Mouse (Mus musculus): Measurements from ENCODE around the gene Kank2. TPM values are rescaled to one million over a fixed set of nuclear protein-coding genes. Genes with fewer than 3 reads are reported as not detected.

Gene Kank2
- polyA plus RNA-seq, 1 experiment from 2014 or later = 19.9 TPM

DNA sequence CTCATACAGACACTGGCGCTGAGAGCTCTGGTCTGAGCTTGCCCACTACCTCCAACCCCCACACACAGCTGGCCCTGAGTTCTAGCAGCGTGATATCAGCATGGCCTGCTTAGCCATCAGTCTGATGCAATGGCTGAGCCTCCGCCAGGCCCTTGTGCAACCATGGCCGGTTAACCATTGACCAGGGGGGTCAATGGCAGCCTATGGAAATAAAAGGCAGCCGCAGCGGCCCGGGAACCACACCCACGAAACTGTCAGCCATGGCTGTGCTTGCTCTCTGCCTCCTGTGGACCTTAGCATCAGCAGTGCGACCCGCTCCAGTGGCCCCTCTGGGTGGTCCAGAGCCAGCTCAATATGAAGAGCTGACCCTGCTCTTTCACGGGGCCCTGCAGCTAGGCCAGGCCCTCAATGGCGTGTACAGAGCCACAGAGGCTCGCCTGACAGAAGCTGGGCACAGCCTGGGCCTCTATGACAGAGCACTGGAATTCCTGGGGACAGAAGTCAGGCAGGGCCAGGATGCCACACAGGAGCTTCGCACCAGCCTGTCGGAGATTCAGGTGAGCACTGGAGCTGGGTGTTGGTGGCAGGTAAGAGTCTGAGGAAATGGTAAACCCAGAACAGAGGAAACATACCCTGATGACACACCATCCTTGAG is 36.8 kb upstream of the Kank2 start, which contains the start of gene Angptl8:
Gene Angptl8 (plus strand): TSS at position 253 of the 655 bp plus-strand sequence.
- no peak within 1 kb of the TSS for H3K27ac ChIP-seq (ENCODE audit: poor library complexity, severe bottlenecking)
- H3K27me3 ChIP-seq (replicated peaks) = no peaks in the 10 kb centered on the region
- no peaks in the 10 kb centered on the region for H3K4me1 ChIP-seq (replicated peaks)
- no peak within 1 kb of the TSS for H3K4me2 ChIP-seq
- WGBS = 85% methylated on average over 15 of the region's 15 CpGs
- ATAC-seq (ENCODE audit: insufficient number of reproducible peaks, low FRiP score) = no peak
- no peak within 1 kb of the TSS for H3K9ac ChIP-seq
- peaks cover 84% of the 10 kb centered on the region for H3K36me3 ChIP-seq
- H3K4me3 ChIP-seq = no peak within 1 kb of the TSS
- no peaks in the 10 kb centered on the region for H3K9me3 ChIP-seq (replicated peaks)

DNA sequence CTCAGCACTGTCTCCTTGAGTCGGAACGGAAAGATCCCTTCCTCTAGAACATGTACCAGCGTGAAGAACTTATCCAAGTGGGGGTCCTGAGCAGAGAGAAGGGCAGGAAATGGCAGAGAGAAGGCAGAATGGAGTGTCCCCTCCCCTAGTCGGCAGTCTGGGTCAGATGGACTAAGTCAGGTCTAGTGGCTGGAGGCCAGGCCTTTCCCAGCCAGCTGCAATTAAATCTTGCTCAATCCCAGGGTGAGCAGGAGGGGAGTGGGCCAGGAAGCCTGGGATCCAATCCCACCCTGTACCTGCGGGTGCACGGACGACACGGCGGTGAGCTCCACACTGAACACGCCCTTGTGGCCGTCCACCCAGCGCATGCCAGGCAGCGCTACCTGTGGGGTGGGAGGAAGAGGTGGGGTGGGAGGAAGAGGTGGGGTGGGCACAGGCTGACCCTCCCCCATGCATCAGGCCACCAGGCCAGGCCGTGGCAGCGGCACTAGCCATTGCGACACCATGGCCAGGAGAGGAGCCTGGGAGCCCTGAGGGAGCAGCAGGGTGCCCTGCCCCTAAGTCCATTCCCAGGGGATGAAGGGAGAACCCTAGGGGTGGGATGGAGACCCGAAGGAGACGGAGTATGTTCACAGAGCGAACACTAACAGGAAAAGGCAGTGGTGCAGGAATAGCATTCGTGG is 33.2 kb upstream of the Kank2 start:
- WGBS = 88% methylated on average over 20 of the region's 20 CpGs
- H3K36me3 ChIP-seq = peaks cover 80% of the 10 kb centered on the region
- no peaks in the 10 kb centered on the region for H3K27me3 ChIP-seq (replicated peaks)
- H3K9me3 ChIP-seq (replicated peaks) = no peaks in the 10 kb centered on the region
- no peak overlapping the region for H3K4me3 ChIP-seq
- H3K27ac ChIP-seq (ENCODE audit: poor library complexity, severe bottlenecking) = no peak overlapping the region
- H3K4me2 ChIP-seq = no peak overlapping the region
- H3K9ac ChIP-seq = no peak overlapping the region
- H3K4me1 ChIP-seq (replicated peaks) = no peaks in the 10 kb centered on the region
- no peak for ATAC-seq (ENCODE audit: insufficient number of reproducible peaks, low FRiP score)

GRCm38 (mm10) chr9:21830936-21831335 is 32.4 kb upstream of the Kank2 start:
- 78% methylated on average over 11 of the region's 11 CpGs for WGBS
- Histone ChIP-seq H3K36me3 (peaks cover 77% of the 10 kb centered on the region), H3K9me3 (replicated peaks) (no peaks in the 10 kb centered on the region)

DNA sequence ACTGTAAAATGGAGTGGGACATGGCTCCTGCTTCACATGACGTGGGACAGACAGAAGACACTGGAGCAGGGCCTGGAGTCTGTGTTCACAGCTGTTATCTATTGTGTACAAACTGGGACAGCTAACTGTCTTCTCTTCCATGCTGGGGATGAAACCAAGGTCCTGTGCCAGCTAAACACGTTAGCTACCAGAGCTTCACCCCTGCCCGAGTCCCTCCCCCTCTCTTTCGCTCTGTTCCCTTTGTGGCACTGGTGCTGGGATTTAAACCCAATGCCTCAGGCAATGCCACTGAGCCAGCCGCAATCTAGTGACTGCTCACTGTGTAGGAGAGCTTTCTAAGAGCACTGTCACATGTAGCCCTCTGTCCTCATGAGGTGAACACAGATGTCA is 31.9 kb upstream of the Kank2 start:
- H3K4me2 ChIP-seq = no peak overlapping the region
- no peak for ATAC-seq (ENCODE audit: insufficient number of reproducible peaks, low FRiP score)
- no peak overlapping the region for H3K4me3 ChIP-seq
- no peaks in the 10 kb centered on the region for H3K4me1 ChIP-seq (replicated peaks)
- H3K36me3 ChIP-seq = peaks cover 75% of the 10 kb centered on the region
- no peaks in the 10 kb centered on the region for H3K9me3 ChIP-seq (replicated peaks)
- H3K27ac ChIP-seq (ENCODE audit: poor library complexity, severe bottlenecking) = no peak overlapping the region
- H3K9ac ChIP-seq = no peak overlapping the region
- no peaks in the 10 kb centered on the region for H3K27me3 ChIP-seq (replicated peaks)
- 81% methylated on average over 5 of the region's 5 CpGs for WGBS

More at GRCm38 (mm10) chr9:21830936-21831335, 32.4 kb upstream of the Kank2 start:
- no peak overlapping the region for H3K4me2 ChIP-seq
- no peaks in the 10 kb centered on the region for H3K4me1 ChIP-seq (replicated peaks)
- no peak overlapping the region for H3K9ac ChIP-seq
- ATAC-seq (ENCODE audit: insufficient number of reproducible peaks, low FRiP score) = no peak
- H3K27ac ChIP-seq (ENCODE audit: poor library complexity, severe bottlenecking) = no peak overlapping the region
- H3K4me3 ChIP-seq = no peak overlapping the region
- no peaks in the 10 kb centered on the region for H3K27me3 ChIP-seq (replicated peaks)

GRCm38 (mm10) chr9:21829834-21830460 is 31.4 kb upstream of the Kank2 start:
- peaks cover 75% of the 10 kb centered on the region for H3K36me3 ChIP-seq
- H3K9me3 ChIP-seq (replicated peaks) = no peaks in the 10 kb centered on the region
- H3K9ac ChIP-seq = no peak overlapping the region
- no peak overlapping the region for H3K27ac ChIP-seq (ENCODE audit: poor library complexity, severe bottlenecking)
- H3K4me3 ChIP-seq = no peak overlapping the region
- 88% methylated on average over 14 of the region's 14 CpGs for WGBS
- no peaks in the 10 kb centered on the region for H3K4me1 ChIP-seq (replicated peaks)
- H3K4me2 ChIP-seq = no peak overlapping the region
- H3K27me3 ChIP-seq (replicated peaks) = no peaks in the 10 kb centered on the region
- ATAC-seq (ENCODE audit: insufficient number of reproducible peaks, low FRiP score) = no peak

DNA sequence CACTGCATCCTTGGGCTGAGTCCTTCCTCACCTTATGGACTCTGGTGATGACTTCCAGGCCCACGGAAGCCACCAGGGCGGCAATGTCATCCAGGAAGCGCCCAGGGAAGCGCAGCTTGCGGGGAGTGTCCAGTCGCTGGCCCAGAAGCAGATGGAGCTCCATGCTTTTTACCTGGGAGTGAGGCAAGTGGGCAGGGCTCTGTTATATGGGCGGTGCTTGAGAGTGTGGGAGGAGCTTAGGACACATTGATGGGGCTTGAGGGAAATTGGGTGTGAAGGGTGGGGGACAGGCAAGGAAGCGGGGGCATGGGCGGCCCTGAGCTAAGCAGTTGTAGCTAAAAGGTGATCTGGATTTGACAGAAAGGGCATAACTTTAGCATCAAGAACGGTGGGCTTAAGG is 25.8 kb upstream of the Kank2 start:
- no peak for ATAC-seq (ENCODE audit: insufficient number of reproducible peaks, low FRiP score)
- Histone ChIP-seq H3K9me3 (replicated peaks) (no peaks in the 10 kb centered on the region), H3K4me3 (no peak overlapping the region), H3K4me1 (replicated peaks) (no peaks in the 10 kb centered on the region), H3K27ac (ENCODE audit: poor library complexity, severe bottlenecking) (no peak overlapping the region), H3K9ac (no peak overlapping the region), H3K27me3 (replicated peaks) (no peaks in the 10 kb centered on the region), H3K36me3 (peaks cover 77% of the 10 kb centered on the region), H3K4me2 (no peak overlapping the region)
- 56% methylated on average over 10 of the region's 10 CpGs for WGBS

GRCm38 (mm10) chr9:21823957-21824356 is 25.4 kb upstream of the Kank2 start:
- no peaks in the 10 kb centered on the region for H3K27me3 ChIP-seq (replicated peaks)
- no peak overlapping the region for H3K4me3 ChIP-seq
- no peak overlapping the region for H3K9ac ChIP-seq
- no peaks in the 10 kb centered on the region for H3K9me3 ChIP-seq (replicated peaks)
- H3K27ac ChIP-seq (ENCODE audit: poor library complexity, severe bottlenecking) = no peak overlapping the region
- no peak for ATAC-seq (ENCODE audit: insufficient number of reproducible peaks, low FRiP score)
- H3K4me1 ChIP-seq (replicated peaks) = no peaks in the 10 kb centered on the region
- WGBS = 70% methylated on average over 4 of the region's 4 CpGs
- peaks cover 77% of the 10 kb centered on the region for H3K36me3 ChIP-seq
- H3K4me2 ChIP-seq = no peak overlapping the region

DNA sequence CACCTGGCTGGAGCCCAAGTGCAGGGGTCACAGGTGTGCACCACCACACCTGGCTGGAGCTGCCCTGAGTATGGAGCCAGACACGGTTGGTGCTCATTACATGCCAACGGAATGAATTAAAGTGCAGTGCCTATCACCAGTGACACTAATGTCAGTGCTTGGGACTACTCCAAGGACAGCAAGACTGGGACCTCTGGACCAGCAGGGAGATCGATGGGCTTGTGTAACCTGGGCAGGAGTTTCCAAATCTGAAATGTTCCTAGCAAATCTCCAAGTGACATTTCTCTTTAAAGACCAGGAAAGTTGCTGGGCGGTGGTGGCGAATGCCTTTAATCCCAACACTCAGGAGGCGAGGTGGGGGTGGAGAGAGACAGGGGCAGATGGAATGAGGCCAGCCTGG is 24.1 kb upstream of the Kank2 start:
- no peak overlapping the region for H3K4me3 ChIP-seq
- H3K27me3 ChIP-seq (replicated peaks) = no peaks in the 10 kb centered on the region
- no peaks in the 10 kb centered on the region for H3K4me1 ChIP-seq (replicated peaks)
- H3K27ac ChIP-seq (ENCODE audit: poor library complexity, severe bottlenecking) = no peak overlapping the region
- H3K4me2 ChIP-seq = no peak overlapping the region
- H3K9me3 ChIP-seq (replicated peaks) = no peaks in the 10 kb centered on the region
- no peak overlapping the region for H3K9ac ChIP-seq
- H3K36me3 ChIP-seq = peaks cover 81% of the 10 kb centered on the region
- 79% methylated on average over 6 of the region's 6 CpGs for WGBS
- no peak for ATAC-seq (ENCODE audit: insufficient number of reproducible peaks, low FRiP score)

DNA sequence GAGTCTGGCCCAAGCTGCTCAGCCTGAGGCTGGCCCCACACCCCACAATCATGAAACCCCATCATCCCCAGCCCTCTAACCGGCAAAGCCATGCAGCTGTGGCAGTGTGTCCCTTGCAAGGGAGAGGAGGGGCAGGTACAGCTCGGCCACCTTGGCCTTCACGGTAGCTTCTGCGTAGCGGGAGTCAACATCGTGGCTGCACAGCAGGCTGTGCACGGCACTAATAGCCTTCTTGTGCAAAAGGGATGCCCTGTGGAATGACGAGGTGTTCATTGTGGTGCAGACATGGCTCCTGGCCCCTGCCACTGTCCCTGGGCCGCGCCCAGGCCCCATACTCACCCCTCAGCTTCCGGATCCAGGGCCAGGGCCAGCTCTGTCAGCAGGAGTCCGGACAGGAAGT is 21.6 kb upstream of the Kank2 start:
- ATAC-seq (ENCODE audit: insufficient number of reproducible peaks, low FRiP score) = no peak
- no peak overlapping the region for H3K4me3 ChIP-seq
- no peak overlapping the region for H3K4me2 ChIP-seq
- H3K27ac ChIP-seq (ENCODE audit: poor library complexity, severe bottlenecking) = no peak overlapping the region
- 86% methylated on average over 12 of the region's 12 CpGs for WGBS
- H3K27me3 ChIP-seq (replicated peaks) = no peaks in the 10 kb centered on the region
- no peak overlapping the region for H3K9ac ChIP-seq
- no peaks in the 10 kb centered on the region for H3K9me3 ChIP-seq (replicated peaks)
- H3K36me3 ChIP-seq = peaks cover 87% of the 10 kb centered on the region
- no peaks in the 10 kb centered on the region for H3K4me1 ChIP-seq (replicated peaks)

GRCm38 (mm10) chr9:21819181-21819729 is 20.7 kb upstream of the Kank2 start:
- WGBS = 82% methylated on average over 2 of the region's 2 CpGs
- no peak for ATAC-seq (ENCODE audit: insufficient number of reproducible peaks, low FRiP score)
- Histone ChIP-seq H3K27me3 (replicated peaks) (no peaks in the 10 kb centered on the region), H3K4me1 (replicated peaks) (no peaks in the 10 kb centered on the region), H3K9me3 (replicated peaks) (no peaks in the 10 kb centered on the region), H3K4me3 (no peak overlapping the region), H3K9ac (no peak overlapping the region), H3K4me2 (no peak overlapping the region), H3K27ac (ENCODE audit: poor library complexity, severe bottlenecking) (no peak overlapping the region), H3K36me3 (peaks cover 85% of the 10 kb centered on the region)

DNA sequence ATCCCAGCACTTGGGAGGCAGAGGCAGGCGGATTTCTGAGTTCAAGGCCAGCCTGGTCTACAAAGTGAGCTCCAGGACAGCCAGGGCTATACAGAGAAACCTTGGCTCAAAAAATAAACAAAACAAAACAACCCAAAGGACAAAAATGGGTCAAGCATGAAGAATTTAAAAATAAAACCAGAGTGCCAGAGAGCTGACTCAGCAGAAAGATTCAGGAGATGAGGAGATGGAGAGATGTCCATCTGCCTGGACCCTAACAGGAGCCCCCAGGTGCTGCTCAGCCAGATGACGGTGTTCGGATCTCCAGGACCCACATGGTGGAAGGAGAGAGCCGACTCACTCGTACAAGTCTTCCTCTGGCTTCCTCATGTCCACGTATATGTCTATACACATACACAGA is 20.0 kb upstream of the Kank2 start:
- H3K9me3 ChIP-seq (replicated peaks) = no peaks in the 10 kb centered on the region

More for the DNA sequence above, 20.0 kb upstream of the Kank2 start:
- Histone ChIP-seq H3K27ac (ENCODE audit: poor library complexity, severe bottlenecking) (no peak overlapping the region), H3K4me1 (replicated peaks) (no peaks in the 10 kb centered on the region), H3K9ac (no peak overlapping the region), H3K4me2 (no peak overlapping the region), H3K36me3 (peaks cover 85% of the 10 kb centered on the region), H3K27me3 (replicated peaks) (no peaks in the 10 kb centered on the region), H3K4me3 (no peak overlapping the region)
- ATAC-seq (ENCODE audit: insufficient number of reproducible peaks, low FRiP score) = no peak
- WGBS = 85% methylated on average over 6 of the region's 6 CpGs

All from heart, embryonic 12.5 days (tissue).